Mouse (Mus musculus) testis, adult 2 months (tissue): ENCODE data around the gene Cd300a.

Experiments used
- CTCF ChIP-seq: fragments of 200-500 bp; IDR thresholded peaks from 2 replicates; pipeline ENCODE4 v1.5.1; 2012; ENCODE audit warnings: low read depth, mild to moderate bottlenecking, inconsistent platforms, low read length, moderate library complexity; ENCODE audit not compliant: control insufficient read depth, insufficient read depth, insufficient replicate concordance
- POLR2A ChIP-seq: fragments of 200-500 bp; IDR thresholded peaks from 2 replicates; pipeline ENCODE4 v1.6.1; 2012; ENCODE audit warnings: low read depth, mild to moderate bottlenecking, inconsistent platforms, low read length, moderate library complexity; ENCODE audit not compliant: control insufficient read depth

DNA sequence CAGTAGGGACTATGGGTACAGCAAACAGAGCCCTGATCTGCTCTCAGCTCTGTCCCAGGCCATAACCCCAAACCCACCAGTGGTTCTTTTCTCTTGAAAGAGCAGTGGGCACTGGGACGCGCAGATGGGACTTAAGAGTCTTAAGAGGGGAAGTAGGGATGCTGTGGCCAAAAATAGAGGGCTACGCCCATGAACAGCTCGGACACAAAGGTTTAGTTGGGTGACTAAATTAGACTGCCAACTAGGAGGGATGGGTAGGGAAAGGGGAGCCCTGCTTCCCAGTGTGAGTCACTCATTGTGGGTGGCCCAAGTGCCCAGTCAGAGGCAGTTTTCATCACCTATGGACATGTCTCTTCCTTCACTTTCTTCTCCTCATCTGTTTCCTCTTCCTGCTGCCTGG lies 13.4 kb downstream of the Cd300a start:
- TF ChIP-seq POLR2A (no peak), CTCF (no peak)
